Mouse (Mus musculus): ENCODE measurements around the gene Adamts18. TPM values are rescaled to one million over a fixed set of nuclear protein-coding genes. Genes with fewer than 3 reads are reported as not detected.

The Adamts18 gene
- polyA plus RNA-seq, 1 experiment = 0.04 TPM

- Histone ChIP-seq H3K9me3 (peaks cover 40% of the 10 kb centered on the region), H3K36me3 (replicated peaks; ENCODE audit: low read length) (no peaks in the 10 kb centered on the region)
- TF ChIP-seq FLI1 (IDR thresholded peaks at IDR 0.05; ENCODE audit: low read length) (no peak), GATA1 (IDR thresholded peaks at IDR 0.05; ENCODE audit: borderline replicate concordance, low read length) (no peak)
Observed at GRCm38 (mm10) chr8:113866530-113866929, 18.0 kb upstream of the Adamts18 start.

GRCm38 (mm10) chr8:113865326-113866093 is 17.0 kb upstream of the Adamts18 start:
- Histone ChIP-seq H3K36me3 (replicated peaks; ENCODE audit: low read length) (no peaks in the 10 kb centered on the region), H3K4me3 (replicated peaks) (no peak overlapping the region), H3K27me3 (replicated peaks) (no peaks in the 10 kb centered on the region), H3K4me1 (no peaks in the 10 kb centered on the region), H3K9me3 (peaks cover 46% of the 10 kb centered on the region)
- TF ChIP-seq FLI1 (IDR thresholded peaks at IDR 0.05; ENCODE audit: low read length) = no peak
- no peak for TF ChIP-seq GATA1 (IDR thresholded peaks at IDR 0.05; ENCODE audit: borderline replicate concordance, low read length)

More at GRCm38 (mm10) chr8:113866530-113866929, 18.0 kb upstream of the Adamts18 start:
- Histone ChIP-seq H3K4me1 (no peaks in the 10 kb centered on the region), H3K27me3 (replicated peaks) (no peaks in the 10 kb centered on the region), H3K4me3 (replicated peaks) (no peak overlapping the region)

- H3K27me3 ChIP-seq (replicated peaks) = no peaks in the 10 kb centered on the region
- no peak overlapping the region for H3K4me3 ChIP-seq (replicated peaks)
- peaks cover 33% of the 10 kb centered on the region for H3K9me3 ChIP-seq
- TF ChIP-seq FLI1 (IDR thresholded peaks at IDR 0.05; ENCODE audit: low read length) = no peak
- no peak for TF ChIP-seq GATA1 (IDR thresholded peaks at IDR 0.05; ENCODE audit: borderline replicate concordance, low read length)
- no peaks in the 10 kb centered on the region for H3K36me3 ChIP-seq (replicated peaks; ENCODE audit: low read length)
- no peaks in the 10 kb centered on the region for H3K4me1 ChIP-seq
Observed at GRCm38 (mm10) chr8:113859890-113860683, 11.5 kb upstream of the Adamts18 start.

GRCm38 (mm10) chr8:113858801-113859200 is 10.3 kb upstream of the Adamts18 start:
- TF ChIP-seq FLI1 (IDR thresholded peaks at IDR 0.05; ENCODE audit: low read length) (no peak), GATA1 (IDR thresholded peaks at IDR 0.05; ENCODE audit: borderline replicate concordance, low read length) (no peak)
- H3K36me3 ChIP-seq (replicated peaks; ENCODE audit: low read length) = no peaks in the 10 kb centered on the region
- H3K9me3 ChIP-seq = peaks cover 30% of the 10 kb centered on the region
- no peaks in the 10 kb centered on the region for H3K4me1 ChIP-seq
- H3K4me3 ChIP-seq (replicated peaks) = no peak overlapping the region
- no peaks in the 10 kb centered on the region for H3K27me3 ChIP-seq (replicated peaks)

DNA sequence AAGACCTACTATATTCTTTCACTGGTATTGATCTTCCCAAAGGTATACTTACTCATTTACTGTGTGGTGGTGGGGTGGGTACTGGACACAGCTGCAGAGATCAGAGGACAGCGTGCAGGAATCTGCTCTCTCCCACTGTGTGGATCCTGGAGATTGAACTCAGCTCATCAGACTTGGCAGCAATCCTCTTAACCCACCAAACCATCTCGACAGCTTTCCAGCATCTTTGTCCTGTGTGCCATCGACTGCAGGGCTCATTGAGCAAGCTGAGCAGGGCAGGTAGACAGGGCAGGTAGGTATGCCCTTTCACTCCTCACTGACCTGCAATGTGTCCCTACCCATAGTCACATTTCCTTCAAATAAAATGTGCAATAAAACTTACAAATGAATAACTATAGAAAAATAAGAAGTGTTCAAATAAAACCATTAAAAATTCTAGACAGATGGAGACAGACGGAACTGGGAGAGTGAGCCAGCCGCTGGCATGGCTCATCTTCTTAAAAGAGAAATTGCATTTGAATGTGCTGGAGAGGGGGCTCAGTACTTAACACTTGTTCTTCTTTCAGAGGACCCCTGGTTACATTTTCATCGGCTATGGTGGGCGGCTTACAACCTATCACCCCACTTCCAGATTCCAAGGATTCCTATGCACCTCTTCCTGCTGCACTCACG is 6.2 kb upstream of the Adamts18 start:
- peaks cover 14% of the 10 kb centered on the region for H3K9me3 ChIP-seq
- H3K4me3 ChIP-seq (replicated peaks) = no peak overlapping the region
- H3K27me3 ChIP-seq (replicated peaks) = peaks cover 4% of the 10 kb centered on the region
- H3K4me1 ChIP-seq = no peaks in the 10 kb centered on the region
- TF ChIP-seq GATA1 (IDR thresholded peaks at IDR 0.05; ENCODE audit: borderline replicate concordance, low read length) = no peak
- TF ChIP-seq FLI1 (IDR thresholded peaks at IDR 0.05; ENCODE audit: low read length) = no peak
- no peaks in the 10 kb centered on the region for H3K36me3 ChIP-seq (replicated peaks; ENCODE audit: low read length)

- Histone ChIP-seq H3K4me3 (replicated peaks) (no peak overlapping the region), H3K36me3 (replicated peaks; ENCODE audit: low read length) (no peaks in the 10 kb centered on the region), H3K27me3 (replicated peaks) (peaks cover 15% of the 10 kb centered on the region), H3K9me3 (peaks cover 15% of the 10 kb centered on the region), H3K4me1 (no peaks in the 10 kb centered on the region)
- TF ChIP-seq GATA1 (IDR thresholded peaks at IDR 0.05; ENCODE audit: borderline replicate concordance, low read length) = no peak
- TF ChIP-seq FLI1 (IDR thresholded peaks at IDR 0.05; ENCODE audit: low read length) = no peak
Observed at GRCm38 (mm10) chr8:113853714-113854113, 5.2 kb upstream of the Adamts18 start.

- Histone ChIP-seq H3K4me1 (no peaks in the 10 kb centered on the region), H3K9me3 (peaks cover 18% of the 10 kb centered on the region), H3K36me3 (replicated peaks; ENCODE audit: low read length) (no peaks in the 10 kb centered on the region), H3K4me3 (replicated peaks) (no peak overlapping the region), H3K27me3 (replicated peaks) (peaks cover 31% of the 10 kb centered on the region)
- no peak for TF ChIP-seq FLI1 (IDR thresholded peaks at IDR 0.05; ENCODE audit: low read length)
- TF ChIP-seq GATA1 (IDR thresholded peaks at IDR 0.05; ENCODE audit: borderline replicate concordance, low read length) = no peak
Observed at GRCm38 (mm10) chr8:113851655-113852054, 3.1 kb upstream of the Adamts18 start.

- Histone ChIP-seq H3K27me3 (replicated peaks) (peaks cover 32% of the 10 kb centered on the region), H3K9me3 (peaks cover 15% of the 10 kb centered on the region), H3K4me1 (no peaks in the 10 kb centered on the region), H3K4me3 (replicated peaks) (no peak overlapping the region), H3K36me3 (replicated peaks; ENCODE audit: low read length) (no peaks in the 10 kb centered on the region)
- no peak for TF ChIP-seq FLI1 (IDR thresholded peaks at IDR 0.05; ENCODE audit: low read length)
- TF ChIP-seq GATA1 (IDR thresholded peaks at IDR 0.05; ENCODE audit: borderline replicate concordance, low read length) = no peak
Observed at GRCm38 (mm10) chr8:113848081-113848652, 371 bp downstream of the Adamts18 start.

- peaks cover 15% of the 10 kb centered on the region for H3K9me3 ChIP-seq
- no peaks in the 10 kb centered on the region for H3K36me3 ChIP-seq (replicated peaks; ENCODE audit: low read length)
Observed at GRCm38 (mm10) chr8:113847606-113848080, 895 bp downstream of the Adamts18 start.

More at GRCm38 (mm10) chr8:113847606-113848080, 895 bp downstream of the Adamts18 start:
- no peaks in the 10 kb centered on the region for H3K4me1 ChIP-seq
- TF ChIP-seq FLI1 (IDR thresholded peaks at IDR 0.05; ENCODE audit: low read length) (no peak), GATA1 (IDR thresholded peaks at IDR 0.05; ENCODE audit: borderline replicate concordance, low read length) (no peak)
- no peak overlapping the region for H3K4me3 ChIP-seq (replicated peaks)
- H3K27me3 ChIP-seq (replicated peaks) = peaks cover 32% of the 10 kb centered on the region
